Comparison of ENCODE assay signal across 13 mouse cellular contexts in the genomic region with DNA sequence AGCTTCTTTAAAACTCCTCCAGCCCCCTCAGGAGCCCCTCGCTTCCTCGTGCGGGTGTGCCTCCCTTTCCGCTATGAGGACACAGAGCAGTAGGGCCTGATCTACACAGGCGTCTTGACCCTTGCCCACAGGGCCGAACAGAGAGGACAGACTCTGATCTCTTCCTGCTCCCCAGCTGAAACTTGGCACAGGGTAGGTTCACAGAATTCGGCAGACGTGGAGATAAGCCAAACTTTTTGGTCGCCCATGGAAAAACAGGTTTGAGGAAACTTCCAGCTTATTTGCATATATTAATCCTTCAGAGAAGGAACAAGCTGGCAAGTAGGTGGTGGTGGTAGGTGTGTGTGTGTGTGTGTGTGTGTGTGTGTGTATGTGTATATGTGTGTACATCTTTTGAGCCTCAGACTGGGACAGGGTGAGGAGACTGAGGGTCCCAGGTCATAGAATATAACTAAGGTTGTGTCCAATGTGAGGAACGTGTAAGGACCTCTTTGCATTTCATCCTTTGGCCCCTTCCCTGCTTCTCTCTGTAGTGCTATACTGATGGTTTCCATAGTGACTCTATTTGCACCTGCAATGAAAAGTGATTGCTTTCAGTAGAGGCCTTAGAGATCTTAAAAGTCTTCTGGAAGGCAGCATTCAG. TPM values are rescaled to one million over a fixed set of nuclear protein-coding genes. Genes with fewer than 3 reads are reported as not detected.
DNase-seq lines count a peak whose midpoint lies in the region; ATAC-seq and TF ChIP-seq lines count a peak whose summit lies in the region.
"Had no signal": no experiment of that assay in that cellular context is flagged by ENCODE, and none has a peak within 500 bp of the region (broad histone marks: within the 10 kb centered on the region; RNA-seq: fewer than 3 reads in every experiment).

No protein-coding gene starts in this region.

- DNase-seq in hindbrain, embryonic 10.5 days (ENCODE audit: low spot score) = no peak
- no peak for DNase-seq in hindbrain, postnatal 0 days (ENCODE audit: low spot score)
- no peak for DNase-seq in ES-E14 (ENCODE audit: low read depth, low spot score)
- DNase-seq in adrenal gland, postnatal 14 days = no peak
- no peak for DNase-seq in retina, embryonic 14.5 days (ENCODE audit: low spot score)
- DNase-seq: heart, postnatal 10 days had no signal

- H3K9me3 ChIP-seq in hindbrain, embryonic 10.5 days = peaks cover 2% of the 10 kb centered on the region; the same call in 1 of the 2 replicates
- no peaks in the 10 kb centered on the region for H3K9me3 ChIP-seq in hindbrain, postnatal 0 days (ENCODE audit: low read length)
- H3K9me3 ChIP-seq in ES-E14 (ENCODE audit: control insufficient read depth, insufficient read depth, low read depth, low read length) = no peaks in the 10 kb centered on the region
- no peaks in the 10 kb centered on the region for H3K9me3 ChIP-seq in hindbrain, embryonic 12.5 days (replicated peaks)
- H3K9me3 ChIP-seq in midbrain, embryonic 12.5 days = no peaks in the 10 kb centered on the region
- H3K9me3 ChIP-seq: G1E had no signal

- no peaks in the 10 kb centered on the region for H3K36me3 ChIP-seq in hindbrain, embryonic 10.5 days
- no peaks in the 10 kb centered on the region for H3K36me3 ChIP-seq in hindbrain, postnatal 0 days (ENCODE audit: insufficient read depth, low read length)
- no peaks in the 10 kb centered on the region for H3K36me3 ChIP-seq in ES-E14 (ENCODE audit: control insufficient read depth, insufficient read depth, low read length, poor library complexity, severe bottlenecking)
- H3K36me3 ChIP-seq in hindbrain, embryonic 12.5 days = no peaks in the 10 kb centered on the region
- no peaks in the 10 kb centered on the region for H3K36me3 ChIP-seq in midbrain, embryonic 12.5 days
- H3K36me3 ChIP-seq: G1E had no signal

- ATAC-seq in hindbrain, postnatal 0 days = no peak
- 0 out of 2 replicates have a peak, but pooled peaks have one; percentile 3 for ATAC-seq in hindbrain, embryonic 12.5 days (ENCODE audit: low FRiP score)
- no peak; the same call in 1 of the 2 replicates for ATAC-seq in midbrain, embryonic 12.5 days (ENCODE audit: low FRiP score, low read depth)
- no peak for ATAC-seq in inflammation-experienced regulatory T-cells, adult 6 months

- peak overlapping the region; percentile 87 for H3K27ac ChIP-seq in hindbrain, embryonic 10.5 days
- H3K27ac ChIP-seq in hindbrain, postnatal 0 days = no peak overlapping the region
- no peak overlapping the region for H3K27ac ChIP-seq in ES-E14 (ENCODE audit: insufficient read depth, low read depth, low read length, poor library complexity, severe bottlenecking)
- H3K27ac ChIP-seq in hindbrain, embryonic 12.5 days = peak overlapping the region; percentile 62
- H3K27ac ChIP-seq in midbrain, embryonic 12.5 days (replicated peaks) = peak overlapping the region; percentile 77

- H3K4me3 ChIP-seq in hindbrain, embryonic 10.5 days = no peak overlapping the region
- no peak overlapping the region for H3K4me3 ChIP-seq in hindbrain, postnatal 0 days (ENCODE audit: low read length)
- no peak overlapping the region for H3K4me3 ChIP-seq in ES-E14 (ENCODE audit: insufficient read depth in 1 of 2, low read depth in 1 of 2, low read length in 2 of 2, poor library complexity in 1 of 2, severe bottlenecking in 1 of 2)
- H3K4me3 ChIP-seq in hindbrain, embryonic 12.5 days = no peak overlapping the region
- no peak overlapping the region for H3K4me3 ChIP-seq in midbrain, embryonic 12.5 days

- H3K9ac ChIP-seq in hindbrain, postnatal 0 days (replicated peaks; ENCODE audit: low read length) = no peak overlapping the region
- peak overlapping the region; percentile 34; the same call in 1 of the 2 replicates for H3K9ac ChIP-seq in ES-E14 (ENCODE audit: insufficient read depth, low read depth, low read length, poor library complexity, severe bottlenecking)
- H3K9ac ChIP-seq in hindbrain, embryonic 12.5 days = no peak overlapping the region
- no peak overlapping the region for H3K9ac ChIP-seq in midbrain, embryonic 12.5 days (replicated peaks)

- H3K4me1 ChIP-seq in hindbrain, embryonic 10.5 days (replicated peaks) = peaks cover 58% of the 10 kb centered on the region
- peaks cover 3% of the 10 kb centered on the region; the same call in 1 of the 2 replicates for H3K4me1 ChIP-seq in hindbrain, postnatal 0 days (ENCODE audit: insufficient read depth, low read length)
- peaks cover 7 to 18% of the 10 kb centered on the region in 2 experiments; a peak in 2 of 4 replicates for H3K4me1 ChIP-seq in ES-E14 (ENCODE audit: control insufficient read depth in 2 of 2, insufficient read depth in 2 of 2, low read length in 2 of 2, poor library complexity in 1 of 2)
- peaks cover 34% of the 10 kb centered on the region for H3K4me1 ChIP-seq in hindbrain, embryonic 12.5 days
- H3K4me1 ChIP-seq in midbrain, embryonic 12.5 days = peaks cover 42% of the 10 kb centered on the region

- H3K4me2 ChIP-seq in hindbrain, postnatal 0 days (ENCODE audit: low read depth, low read length) = no peak overlapping the region
- H3K4me2 ChIP-seq in hindbrain, embryonic 12.5 days (replicated peaks) = no peak overlapping the region
- no peak overlapping the region for H3K4me2 ChIP-seq in midbrain, embryonic 12.5 days (replicated peaks)

- in situ Hi-C loops in ES-E14 (cut with MboI; ENCODE audit: low sequenced_read_pairs in 2 of 2, unreplicated experiment in 2 of 2) = no loop called here

- 67% methylated on average over 10 of the region's 10 CpGs for WGBS in hindbrain, embryonic 10.5 days
- 33% methylated on average over 10 of the region's 10 CpGs for WGBS in hindbrain, postnatal 0 days
- WGBS in hindbrain, embryonic 12.5 days = 67% methylated on average over 10 of the region's 10 CpGs
- WGBS in midbrain, embryonic 12.5 days = 52% methylated on average over 10 of the region's 10 CpGs

- peaks cover 6% of the 10 kb centered on the region for H3K27me3 ChIP-seq in hindbrain, embryonic 10.5 days (ENCODE audit: insufficient read depth, poor library complexity, severe bottlenecking)
- no peaks in the 10 kb centered on the region for H3K27me3 ChIP-seq in hindbrain, postnatal 0 days (ENCODE audit: insufficient read depth, low read length)
- H3K27me3 ChIP-seq in hindbrain, embryonic 12.5 days = no peaks in the 10 kb centered on the region
- peaks cover 34% of the 10 kb centered on the region for H3K27me3 ChIP-seq in midbrain, embryonic 12.5 days

- no peak for TF ChIP-seq CTCF in hindbrain, postnatal 0 days (IDR thresholded peaks at IDR 0.05; ENCODE audit: low read depth)

TF ChIP-seq in ES-E14, 5 proteins besides CTCF, POLR2A, EP300 and RAD21:
- TF ChIP-seq ZC3H11A (IDR thresholded peaks at IDR 0.05; ENCODE audit: borderline replicate concordance, low read depth, low read length) (no peak), ZNF384 (IDR thresholded peaks at IDR 0.05; ENCODE audit: low read depth, low read length) (no peak), CHD2 (IDR thresholded peaks at IDR 0.05; ENCODE audit: low read depth, low read length) (no peak), HCFC1 (IDR thresholded peaks at IDR 0.05; ENCODE audit: borderline replicate concordance, insufficient read depth, low read length) (no peak), MAFK (IDR thresholded peaks at IDR 0.05; ENCODE audit: insufficient read depth, low read depth, low read length) (no peak)
TF ChIP-seq in ES-E14: peak in this region for 0.

RNA-seq across cellular contexts. Expression of a gene that starts 43.1 kb away (rescaled TPM):
- polyA plus RNA-seq in hindbrain, embryonic 10.5 days (2016; fragmentation: Nextera tagmentation; extraction: Ambion mirVana) = 12.4 and 13.5 TPM in 2 replicates
- 0.84 and 1.7 TPM in 2 replicates for total RNA-seq in hindbrain, postnatal 0 days (2014; rRNA removed)
- polyA plus RNA-seq in hindbrain, postnatal 0 days (2015; fragmentation: Nextera tagmentation; extraction: Ambion mirVana) = 1.0 TPM in 2 replicates
- total RNA-seq in ES-E14 (2012; rRNA removed) = 68.6 and 129 TPM in 2 replicates
- polyA plus RNA-seq in hindbrain, embryonic 12.5 days (2016; fragmentation: Nextera tagmentation; extraction: Ambion mirVana) = 5.8 and 6.9 TPM in 2 replicates
- polyA plus RNA-seq in midbrain, embryonic 12.5 days (2016; fragmentation: Nextera tagmentation; extraction: Ambion mirVana) = 6.7 and 7.4 TPM in 2 replicates
- polyA plus RNA-seq in inflammation-experienced regulatory T-cells, adult 6 months (2017; shearing (Covaris generic)) = 1 to 10 TPM; 4.2 to 7.5 (median 5.4) TPM
- total RNA-seq in adrenal gland, postnatal 14 days (2021) = 8.8 and 14.2 TPM in 2 replicates

RNA-seq across cellular contexts. Expression of a gene that starts 44.3 kb away (rescaled TPM):
- 0.09 and 0.20 TPM in 2 replicates for polyA plus RNA-seq in hindbrain, embryonic 10.5 days (2016; fragmentation: Nextera tagmentation; extraction: Ambion mirVana)
- 0.18 TPM in 1 of 2 replicates, not detected in the other for total RNA-seq in hindbrain, postnatal 0 days (2014; rRNA removed)
- not detected in 2 replicates for polyA plus RNA-seq in hindbrain, postnatal 0 days (2015; fragmentation: Nextera tagmentation; extraction: Ambion mirVana)
- total RNA-seq in ES-E14 (2012; rRNA removed) = 0.26 TPM in 1 of 2 replicates, not detected in the other
- polyA plus RNA-seq in hindbrain, embryonic 12.5 days (2016; fragmentation: Nextera tagmentation; extraction: Ambion mirVana) = 0.14 TPM in 1 of 2 replicates, not detected in the other
- not detected in 2 replicates for polyA plus RNA-seq in midbrain, embryonic 12.5 days (2016; fragmentation: Nextera tagmentation; extraction: Ambion mirVana)
- polyA plus RNA-seq in inflammation-experienced regulatory T-cells, adult 6 months (2017; shearing (Covaris generic)) = not detected
- total RNA-seq in adrenal gland, postnatal 14 days (2021) = not detected in 2 replicates
- total RNA-seq: heart, postnatal 10 days had no signal
- polyA plus RNA-seq: cortical plate, adult 2 months; G1E; gonadal fat pad, adult 2 months; limb, embryonic 11.5 days had no signal

Comparison
In these comparisons a context has a peak if more than half of its experiments do, and no peak if none do; other contexts are left out.
1. H3K27ac ChIP-seq: peak in hindbrain, embryonic 10.5 days (single experiment), hindbrain, embryonic 12.5 days (single experiment) and midbrain, embryonic 12.5 days (single experiment); none in hindbrain, postnatal 0 days (single experiment) and ES-E14 (single experiment).